Mouse (Mus musculus) kidney, postnatal 10 days (tissue): ENCODE measurements around the gene Dnajc9.

Source experiments
- DNase-seq: peaks from one replicate; pipeline ENCODE4 v3.0.0; 2021; ENCODE audit warnings: mixed read lengths

Dnajc9 gene

DNA sequence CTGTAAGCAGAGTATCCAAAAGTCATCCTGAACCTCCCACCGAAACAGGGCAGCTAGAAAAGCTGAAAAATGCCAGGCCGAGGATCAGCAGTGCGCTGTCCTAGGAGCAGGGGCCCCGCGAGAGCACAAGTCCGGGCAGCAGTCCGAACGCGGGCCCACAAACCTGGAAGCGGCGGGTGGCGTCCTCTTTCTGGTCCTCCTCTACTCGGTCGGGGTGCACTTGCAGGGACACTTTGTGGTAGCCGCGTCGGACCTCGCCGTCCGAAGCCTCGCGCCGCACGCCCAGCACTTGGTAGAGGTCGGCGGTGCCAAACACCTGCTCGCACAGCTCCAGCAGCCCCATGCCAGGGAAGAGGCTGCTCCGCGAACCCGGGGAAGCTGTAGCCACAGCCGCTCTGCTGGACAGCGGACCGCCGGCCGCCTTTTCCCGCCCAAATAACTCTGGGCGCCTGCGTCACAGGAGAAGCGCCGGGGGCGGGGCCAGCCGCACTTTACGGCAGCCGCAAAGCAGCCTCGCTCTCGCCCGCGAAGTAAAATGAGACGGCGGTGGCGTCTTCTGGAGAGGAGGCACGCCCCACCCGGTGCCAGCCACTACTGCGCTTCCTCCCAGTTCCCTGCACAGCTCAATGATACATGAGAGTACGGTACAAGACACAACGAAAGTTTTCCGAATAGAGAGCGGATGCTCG lies at the start of gene Dnajc9:
TSS of gene Dnajc9 (minus strand) at position 470 of the 689 bp plus-strand sequence.
- DNase-seq: peak; percentile 98

DNA sequence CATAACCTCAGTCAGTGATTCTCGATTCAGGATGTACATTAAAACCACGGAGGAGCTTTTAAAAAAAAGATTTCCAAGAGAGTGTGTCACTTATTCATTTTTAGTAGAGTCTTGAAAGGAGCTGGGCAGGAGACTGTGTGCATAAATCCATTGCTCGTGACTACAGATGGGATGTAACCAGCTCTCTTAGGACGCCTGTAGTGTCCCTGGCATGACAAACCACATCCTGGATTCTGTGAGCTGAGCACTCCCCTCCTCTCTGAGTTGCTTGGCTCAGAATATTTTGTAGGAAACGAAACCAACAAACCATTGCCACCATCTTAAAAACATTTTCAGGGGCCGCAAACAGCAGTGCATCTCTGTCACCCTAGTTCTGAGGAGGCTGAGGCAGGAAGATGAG lies 48.3 kb upstream of the Dnajc9 start:
- no peak for DNase-seq

DNA sequence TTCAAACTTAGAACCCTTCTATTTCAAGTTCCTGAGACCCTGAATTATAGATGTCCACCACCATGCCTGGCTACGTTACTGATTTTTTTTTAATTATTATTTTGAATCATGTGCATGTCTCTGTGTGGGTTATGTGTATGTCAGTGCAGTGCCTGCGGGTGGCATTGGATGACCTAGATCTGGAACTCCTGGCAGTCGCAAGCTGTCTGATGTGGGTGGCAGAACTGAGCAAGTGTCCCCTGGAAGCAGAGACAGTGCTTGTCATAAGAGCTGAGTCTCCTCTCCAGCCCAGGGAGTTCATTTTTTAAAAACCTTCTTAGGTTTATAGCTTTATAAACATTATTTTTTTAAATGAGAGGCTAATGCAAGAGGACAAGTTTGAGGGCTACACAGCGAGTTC lies 43.7 kb upstream of the Dnajc9 start:
- DNase-seq: no peak

DNA sequence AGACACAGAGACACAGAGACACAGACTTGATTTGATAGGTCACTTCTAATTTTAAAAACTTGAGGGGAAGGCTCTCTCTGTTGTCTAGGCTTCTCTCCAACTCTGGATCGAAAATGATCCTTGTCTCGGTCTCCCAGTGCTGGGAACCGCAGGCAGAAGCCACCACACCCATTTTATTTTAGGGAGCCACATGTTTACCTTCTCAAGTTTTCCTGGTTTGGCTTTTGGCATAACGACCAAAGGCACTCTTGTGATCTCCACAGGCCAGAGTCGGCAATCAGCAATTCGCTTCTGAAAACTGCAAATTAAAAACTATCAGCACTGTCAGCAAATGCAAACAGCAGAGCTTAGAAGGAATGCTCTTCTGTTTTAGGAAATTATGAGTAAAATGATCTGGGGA lies 43.0 kb upstream of the Dnajc9 start:
- DNase-seq: no peak

DNA sequence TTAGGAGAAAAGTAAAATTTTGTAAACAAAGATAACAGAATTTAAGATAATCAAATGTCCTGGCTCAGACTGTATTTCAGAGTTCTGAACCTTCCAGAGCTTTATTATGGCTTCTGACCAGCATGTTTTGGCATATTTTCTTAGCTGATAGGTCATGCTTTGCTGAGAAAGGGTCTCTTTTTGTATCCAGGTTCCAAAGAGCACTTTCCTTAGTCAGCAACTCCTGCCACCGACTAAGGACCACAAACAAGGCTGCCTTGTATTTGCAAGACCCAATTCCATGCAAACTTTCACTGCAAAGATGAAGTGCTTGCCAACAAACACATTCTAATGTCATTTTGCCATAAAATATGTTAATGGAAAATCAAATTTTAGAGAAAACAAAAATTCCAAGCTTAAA lies 41.1 kb upstream of the Dnajc9 start:
- no peak for DNase-seq

DNA sequence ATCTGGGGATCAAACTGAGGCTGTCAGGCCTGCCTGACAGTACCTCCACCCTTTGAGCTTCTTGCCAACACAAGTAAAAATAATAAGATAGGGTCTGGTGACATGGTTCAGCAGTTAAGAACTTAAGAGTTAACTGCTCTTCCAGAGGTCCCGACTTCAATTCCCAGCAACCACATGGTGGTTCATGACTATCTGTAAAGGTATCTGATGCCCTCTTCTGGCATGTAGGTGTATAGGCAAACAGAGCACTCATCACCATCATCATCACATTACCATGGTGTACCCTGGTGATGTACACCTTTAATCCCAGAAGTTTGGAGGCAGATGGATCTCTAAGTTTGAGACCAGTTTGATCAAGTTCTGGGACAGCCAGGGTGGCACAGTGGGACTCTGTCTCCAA lies 39.9 kb upstream of the Dnajc9 start:
- no peak for DNase-seq

DNA sequence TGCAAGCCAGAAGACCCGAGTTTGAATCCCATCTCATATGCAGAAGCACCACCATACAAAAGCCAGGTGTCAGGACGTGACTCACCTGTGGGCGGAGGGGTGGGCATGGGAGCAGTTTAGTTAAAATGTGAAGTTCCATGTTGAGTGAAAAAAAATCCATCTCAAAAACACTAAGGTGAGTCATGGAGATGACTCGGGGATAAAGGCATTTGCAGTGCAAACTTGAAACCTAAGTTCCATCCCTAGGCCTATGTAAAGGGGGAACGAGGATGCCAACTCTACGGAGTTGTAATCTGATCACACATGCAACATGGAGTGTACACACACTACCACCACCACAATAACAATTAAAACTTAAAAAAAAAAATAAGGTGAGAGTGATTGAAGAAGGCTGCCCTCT lies 34.3 kb upstream of the Dnajc9 start:
- no peak for DNase-seq

DNA sequence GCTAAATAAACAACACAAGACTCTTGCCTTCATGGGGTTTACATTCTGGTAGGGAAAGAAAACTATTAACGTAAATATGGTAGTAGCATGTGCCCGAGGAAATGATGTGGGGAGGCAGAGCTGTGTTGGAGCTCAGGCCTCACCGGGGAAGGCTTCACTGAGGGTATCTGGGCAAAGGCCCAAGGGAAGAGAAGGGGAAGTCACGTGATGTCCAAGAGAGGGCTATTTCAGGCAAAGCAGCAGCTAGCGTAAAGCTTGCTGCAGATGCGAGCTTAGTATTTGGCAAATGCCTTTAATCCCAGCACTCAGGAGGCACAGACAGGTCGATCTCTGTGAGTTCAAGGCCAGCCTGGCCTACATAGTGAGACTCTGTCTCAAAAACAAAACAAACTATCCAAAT lies 33.5 kb upstream of the Dnajc9 start:
- DNase-seq: peak; percentile 27

DNA sequence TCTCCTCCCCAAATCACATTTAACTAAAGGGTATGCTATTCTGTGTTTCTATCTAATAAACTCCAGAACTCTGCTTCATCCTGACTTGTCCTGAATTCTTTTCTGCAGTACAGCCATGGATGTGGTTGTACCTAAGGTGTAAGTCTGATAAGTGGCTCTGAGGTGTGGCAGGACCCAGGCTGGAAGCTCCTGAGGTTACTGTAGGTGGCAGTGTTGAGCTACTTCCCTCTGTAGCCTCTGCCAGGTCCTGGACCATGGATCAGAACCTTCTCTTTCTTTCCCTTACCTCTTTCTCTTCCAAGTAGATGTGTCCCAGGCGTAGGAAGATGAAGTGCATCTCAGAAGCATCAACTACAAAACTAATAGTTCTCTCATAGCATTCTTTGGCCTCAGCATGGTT lies 11.4 kb upstream of the Dnajc9 start:
- DNase-seq: peak; percentile 61

DNA sequence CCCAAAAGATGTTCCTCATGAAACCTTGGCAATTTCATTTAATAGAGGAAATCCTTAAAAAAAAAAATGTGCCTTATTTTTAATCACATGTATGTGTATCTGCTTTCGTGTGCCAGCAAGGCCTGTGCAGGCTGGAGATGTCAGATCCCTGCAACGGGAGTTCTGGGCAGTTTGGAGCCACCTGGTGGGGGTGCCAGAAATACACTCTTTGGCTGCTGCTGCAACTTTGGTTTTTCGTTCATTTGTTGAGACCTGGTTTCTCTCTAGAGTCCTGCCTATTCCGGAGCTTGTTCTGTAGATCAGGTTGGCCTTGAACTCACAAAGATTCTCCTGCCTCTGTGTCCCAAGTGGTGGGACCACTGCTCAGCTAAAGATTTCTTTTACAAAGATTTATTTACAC lies 10.2 kb upstream of the Dnajc9 start:
- peak; percentile 58 for DNase-seq

DNA sequence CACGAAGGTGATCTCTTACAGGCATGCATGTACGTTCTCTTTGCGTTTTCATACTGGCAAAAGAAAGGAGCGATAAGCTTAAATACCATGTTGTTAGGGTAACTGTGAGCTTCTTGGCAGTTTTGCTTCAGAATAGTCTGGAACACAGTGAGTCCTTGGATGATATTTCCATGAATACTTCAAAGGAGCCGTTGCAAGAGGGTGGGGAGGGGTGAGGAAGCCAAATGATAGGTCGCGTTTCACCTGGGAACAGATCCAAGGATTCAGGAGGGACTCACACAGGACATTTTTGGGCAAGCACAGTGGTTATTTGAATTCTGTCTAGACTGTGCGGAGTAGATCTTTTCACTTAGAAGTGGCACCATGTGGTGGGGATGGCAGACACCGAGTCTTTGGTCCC lies 8.5 kb upstream of the Dnajc9 start:
- no peak for DNase-seq

DNA sequence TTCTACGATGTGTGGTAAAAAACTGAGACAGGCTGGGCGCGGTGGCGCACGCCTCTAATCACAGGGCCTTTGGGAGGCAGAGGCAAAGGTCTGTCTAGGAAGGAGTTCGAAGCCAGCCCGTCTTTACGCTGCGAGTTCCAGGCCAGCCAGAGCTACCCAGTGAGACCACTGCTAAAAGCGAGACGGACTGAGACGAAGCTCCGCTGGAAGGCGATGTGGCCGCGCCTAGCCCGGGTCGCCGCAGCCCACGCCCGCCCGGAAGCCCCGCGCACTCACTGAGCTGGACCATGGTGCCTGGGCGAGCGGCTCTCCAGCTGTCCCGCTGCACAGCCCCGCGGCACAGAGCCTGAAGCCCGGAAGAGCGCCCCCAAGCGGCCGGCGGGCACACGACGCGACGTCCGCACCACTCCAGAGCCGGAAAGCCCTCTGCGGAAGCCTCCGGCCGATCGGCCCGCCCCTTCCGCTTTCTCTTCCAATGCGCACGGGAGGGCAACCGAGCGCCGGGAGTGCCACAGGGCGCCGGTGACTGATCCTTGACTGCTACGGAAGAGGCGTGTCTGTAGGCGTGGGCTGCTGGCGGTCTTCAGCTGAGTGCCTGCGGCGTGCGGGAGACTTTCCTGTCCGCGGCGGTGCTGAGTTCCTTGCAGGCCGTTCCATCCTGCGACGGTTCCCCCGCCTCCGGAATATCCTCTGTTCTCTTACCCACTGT lies 4.6 kb upstream of the Dnajc9 start, which contains the start of gene Mrps16:
TSS of gene Mrps16 (minus strand) at position 430 of the 709 bp plus-strand sequence.
- peak; percentile 97 for DNase-seq

DNA sequence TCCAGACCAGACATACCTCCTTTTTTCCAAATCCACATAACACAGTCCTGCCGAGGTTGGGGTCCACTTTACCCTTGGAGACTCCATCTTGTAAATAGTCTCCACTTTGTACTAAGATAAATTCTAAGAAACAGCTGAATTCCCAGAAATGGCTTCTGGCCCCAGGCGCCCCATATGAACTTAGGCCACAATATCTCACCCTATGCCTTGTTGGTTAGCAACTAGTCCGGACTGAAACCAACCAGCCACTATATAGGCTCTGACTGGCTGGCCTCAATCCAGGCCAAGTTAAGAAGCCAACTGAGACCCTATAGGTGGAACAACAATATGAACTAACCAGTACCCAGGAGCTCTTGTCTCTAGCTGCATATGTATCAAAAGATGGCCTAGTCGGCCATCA lies 3.6 kb upstream of the Dnajc9 start:
- no peak for DNase-seq

DNA sequence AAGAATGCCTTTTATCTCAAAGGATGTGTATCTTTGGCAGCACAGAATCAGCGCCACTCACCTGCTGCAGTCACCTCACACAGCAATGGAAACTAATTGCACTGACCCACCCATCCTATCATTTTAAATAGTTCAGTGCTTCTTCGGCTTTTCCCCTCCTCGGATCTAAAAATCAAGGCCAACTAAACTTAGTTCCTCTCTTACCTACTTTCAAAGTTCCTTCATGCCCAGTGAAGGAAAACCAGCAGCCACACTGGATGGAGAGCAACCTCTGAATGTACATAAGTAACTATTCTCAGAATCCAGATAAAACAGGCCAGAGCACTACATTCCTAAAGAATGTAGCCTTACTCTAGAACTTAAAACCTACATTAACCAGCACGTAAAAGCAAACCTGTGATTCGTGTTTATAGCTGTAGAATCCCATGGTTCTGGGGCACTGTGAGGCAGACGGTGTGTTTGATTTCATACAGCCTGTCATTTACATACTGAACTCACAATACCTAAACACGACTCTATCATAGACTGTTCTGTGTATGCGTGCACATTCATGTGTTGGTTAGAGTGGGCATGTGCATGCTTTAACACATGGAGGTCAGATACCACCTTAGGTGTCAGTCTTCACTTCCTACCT lies 853 bp upstream of the Dnajc9 start:
- DNase-seq: no peak

DNA sequence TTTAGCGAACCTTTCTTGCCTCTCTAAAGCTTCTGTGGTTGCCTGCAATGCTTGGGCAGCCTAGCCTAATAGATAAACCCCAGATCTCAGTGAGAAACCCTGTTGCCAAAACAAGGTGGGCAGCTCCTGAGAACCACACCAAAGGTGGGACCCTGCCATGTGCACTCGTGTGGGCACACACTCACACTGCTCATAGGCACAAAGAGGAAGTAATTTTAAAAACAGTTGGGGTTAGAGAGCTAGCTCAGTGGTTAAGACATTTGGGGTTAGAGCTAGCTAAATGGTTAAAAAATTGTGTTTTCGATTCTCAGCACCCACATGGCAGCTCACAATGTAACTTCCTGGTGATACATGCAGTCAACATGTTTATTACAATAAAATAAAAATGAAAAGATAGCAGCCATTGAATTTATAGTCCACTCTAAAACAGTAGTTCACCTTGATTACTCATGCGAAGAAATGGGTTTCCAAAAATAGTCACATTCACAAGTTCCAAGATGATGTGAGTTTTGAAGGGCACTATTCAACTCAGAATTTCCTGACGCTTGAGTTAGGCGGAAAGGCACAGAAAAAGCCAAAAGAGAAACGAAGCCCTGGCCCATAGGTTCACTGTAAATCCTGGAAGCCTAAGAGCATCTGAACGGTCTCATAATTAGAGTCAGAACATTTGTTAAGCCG lies 8.8 kb downstream of the Dnajc9 start:
- DNase-seq: no peak

DNA sequence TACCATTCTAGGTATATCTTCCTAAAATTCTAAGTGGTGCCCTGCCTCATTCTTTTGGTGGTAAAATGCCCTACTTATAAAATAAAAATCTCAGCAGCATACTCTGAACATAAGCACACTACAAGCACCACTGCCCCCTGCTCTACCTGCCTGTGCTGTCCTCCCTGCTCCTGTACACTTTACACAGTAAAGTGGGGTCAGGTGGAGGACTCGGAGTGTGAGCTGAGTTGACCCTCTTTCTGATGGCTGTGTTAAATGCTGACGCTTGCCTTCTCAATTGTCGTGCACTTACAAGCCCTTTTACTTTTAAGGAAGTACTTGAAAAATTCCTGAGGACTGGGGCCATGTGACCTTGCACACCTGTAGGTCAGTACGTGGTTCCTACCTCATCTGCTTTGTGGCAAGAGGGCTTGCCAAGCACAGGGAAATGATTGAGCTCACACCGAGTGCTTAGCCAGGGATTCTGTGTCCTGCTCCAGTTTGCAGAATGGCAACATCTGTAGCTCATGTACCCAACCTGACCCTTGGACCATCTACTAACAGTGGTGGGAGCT lies 9.5 kb downstream of the Dnajc9 start:
- no peak for DNase-seq

DNA sequence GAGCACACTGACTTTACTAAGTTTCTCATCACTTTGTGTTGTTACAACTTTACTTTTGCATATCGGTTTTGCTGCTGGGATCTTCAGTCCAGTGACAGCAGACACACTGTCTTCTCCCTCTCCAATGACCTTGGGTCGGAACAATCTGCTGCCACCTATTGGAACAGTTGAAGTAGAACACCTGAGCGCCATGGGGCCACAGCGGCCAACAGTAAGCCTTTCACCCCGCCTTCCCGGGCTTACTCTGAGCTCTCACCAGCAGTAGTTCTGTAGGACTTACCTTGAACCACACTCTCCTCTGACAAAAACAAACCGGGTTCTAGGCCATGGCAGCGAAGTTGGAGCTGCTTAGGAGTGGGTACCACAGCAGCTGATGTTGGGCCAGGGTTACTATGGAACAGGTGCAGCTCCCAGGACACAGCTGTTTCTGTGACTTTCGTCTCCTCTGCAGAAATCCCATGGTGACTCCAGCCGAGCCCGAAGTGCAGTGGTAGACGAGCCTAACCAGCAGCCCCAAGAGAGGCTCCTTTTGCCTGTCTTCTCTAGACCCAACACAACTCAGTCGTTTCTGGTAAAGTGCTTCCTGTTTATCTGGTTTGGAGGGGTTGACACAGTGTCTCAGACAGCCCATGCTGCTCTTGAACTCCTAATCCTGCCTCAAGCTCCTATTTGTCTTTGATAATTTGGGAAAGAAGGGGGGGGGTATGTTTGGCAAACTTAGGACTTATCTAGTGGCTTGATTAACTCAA lies 10.2 kb downstream of the Dnajc9 start:
- DNase-seq: peak; percentile 64

DNA sequence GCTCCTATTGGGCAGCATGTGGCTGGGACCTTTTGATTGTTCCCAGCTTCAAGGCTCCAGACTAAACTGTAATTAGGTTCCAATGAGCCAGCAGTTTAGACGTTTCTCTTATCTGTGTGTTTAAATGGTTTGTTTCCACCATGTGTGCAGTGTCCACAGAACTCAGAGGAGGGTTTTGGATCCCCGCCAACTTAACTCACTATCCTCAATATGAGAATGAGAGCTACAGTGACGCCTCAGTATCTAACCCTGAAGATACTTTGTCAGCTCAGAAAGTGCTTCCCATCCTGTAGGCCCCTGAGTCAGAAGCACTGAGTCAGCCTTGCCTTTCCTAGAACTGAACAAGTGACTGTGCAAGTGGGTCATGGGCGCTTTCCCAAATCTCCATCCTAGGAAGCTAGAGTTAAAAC lies 11.6 kb downstream of the Dnajc9 start:
- DNase-seq: peak; percentile 32

DNA sequence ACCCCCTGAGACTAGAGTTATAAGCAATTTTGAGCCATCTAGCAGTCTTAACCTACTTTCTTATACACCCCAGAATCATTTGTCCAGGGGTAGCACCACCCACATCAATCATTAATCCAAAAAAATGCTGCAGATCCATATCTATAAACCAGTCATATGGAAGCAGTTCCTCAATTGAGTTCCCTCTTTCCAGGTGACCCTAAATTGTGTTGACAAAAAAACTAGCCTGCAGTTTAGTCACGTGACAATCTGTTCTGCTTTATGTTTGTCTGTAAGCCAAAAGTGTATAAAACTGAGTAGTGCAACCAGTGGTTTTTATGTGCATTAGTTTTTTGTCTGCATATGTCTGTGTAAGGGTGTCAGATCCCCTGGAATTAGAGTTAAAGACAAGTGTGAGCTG lies 16.9 kb downstream of the Dnajc9 start:
- no peak for DNase-seq

DNA sequence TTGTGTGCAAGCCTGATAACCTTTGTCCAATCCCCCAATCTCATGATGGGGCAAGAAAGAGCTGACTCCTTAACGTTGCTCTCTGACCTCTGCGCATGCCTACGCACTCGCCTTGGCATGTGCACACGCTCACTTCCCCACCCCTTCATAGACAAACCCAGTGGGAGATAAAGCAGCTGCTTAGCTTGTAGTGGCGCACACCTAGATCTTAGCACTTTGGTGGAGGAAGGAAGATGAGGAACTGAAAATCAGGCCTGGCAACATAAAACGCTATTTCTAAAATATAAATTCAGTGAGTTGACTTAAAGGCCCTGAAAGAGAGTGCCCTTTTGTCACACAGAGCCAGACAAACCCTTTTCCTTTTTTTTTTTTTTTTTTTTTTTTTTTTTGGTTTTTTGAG lies 17.9 kb downstream of the Dnajc9 start:
- DNase-seq: no peak

DNA sequence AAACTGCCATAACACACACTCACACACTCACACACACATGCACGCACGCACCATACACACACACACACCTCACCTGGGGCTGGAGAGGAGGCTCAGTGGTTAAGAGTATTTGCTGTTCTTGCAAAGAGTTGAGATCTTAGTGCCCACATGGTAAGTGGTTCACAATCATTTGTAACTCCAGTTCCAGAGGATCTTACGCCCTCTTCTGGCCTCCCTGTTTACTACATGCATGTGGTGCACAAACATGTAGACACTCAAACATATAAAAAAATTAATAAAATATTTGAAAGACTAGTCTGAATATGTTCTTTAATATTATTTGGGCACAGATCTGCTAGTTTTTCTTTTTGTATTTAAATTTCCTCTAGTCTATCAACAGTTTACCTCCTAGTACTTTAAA lies 20.4 kb downstream of the Dnajc9 start:
- no peak for DNase-seq

DNA sequence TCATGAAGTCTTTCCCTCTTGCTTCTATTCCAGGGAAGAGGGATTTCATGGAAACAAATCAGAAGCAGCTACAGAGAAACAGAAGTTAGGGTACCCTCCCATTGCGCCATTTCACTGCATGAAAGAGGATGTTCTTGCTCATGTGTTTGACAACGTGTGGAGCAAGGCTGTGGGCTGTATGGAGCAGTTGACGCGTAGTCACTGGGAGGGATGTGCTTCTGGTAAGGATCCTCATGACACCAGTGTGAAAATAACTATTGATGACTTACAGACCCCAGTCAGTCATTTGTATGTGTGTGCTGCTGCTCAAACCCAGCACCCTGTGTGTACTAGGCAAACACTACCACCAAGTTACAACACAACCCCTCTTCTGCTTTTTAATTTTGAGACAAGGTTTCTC lies 25.5 kb downstream of the Dnajc9 start:
- no peak for DNase-seq
